Mouse (Mus musculus) myocyte (in vitro differentiated cells): ENCODE data around the gene Slc25a11.

Experiments used
- E2F4 ChIP-seq: IDR thresholded peaks from one replicate; pipeline ENCODE4 v1.6.1; 2011; ENCODE audit warnings: mild to moderate bottlenecking, control low read depth, moderate library complexity; ENCODE audit not compliant: insufficient read depth
- MAX ChIP-seq: IDR thresholded peaks from one replicate; pipeline ENCODE4 v1.6.1; 2011; ENCODE audit warnings: low read depth, mild to moderate bottlenecking, control low read depth
- MYOD1 ChIP-seq, 3 experiments: IDR thresholded peaks; one replicate each; pipeline ENCODE4 v1.6.1; 2011; ENCODE audit warnings: control low read depth in 2 of 3, low read depth in 2 of 3, mild to moderate bottlenecking in 2 of 3, moderate library complexity in 1 of 3; ENCODE audit not compliant: insufficient read length in 2 of 3, control insufficient read depth in 1 of 3
- MYOG ChIP-seq, 3 experiments: IDR thresholded peaks; one replicate each; pipeline ENCODE4 v1.6.1; 2011; ENCODE audit warnings: control low read depth in 2 of 3, low read depth in 2 of 3, mild to moderate bottlenecking in 2 of 3; ENCODE audit not compliant: insufficient read length in 2 of 3, control insufficient read depth in 1 of 3, insufficient read depth in 1 of 3
- POLR2A ChIP-seq: IDR thresholded peaks from one replicate; pipeline ENCODE4 v1.6.1; 2011; ENCODE audit warnings: low read depth, mild to moderate bottlenecking, control low read depth, moderate library complexity; ENCODE audit not compliant: insufficient read length
- POLR2AphosphoS2 ChIP-seq: IDR thresholded peaks from one replicate; pipeline ENCODE4 v1.6.1; 2011; ENCODE audit warnings: low read depth, control low read depth; ENCODE audit not compliant: insufficient read length
- SRF ChIP-seq: IDR thresholded peaks from one replicate; pipeline ENCODE4 v1.6.1; 2011; ENCODE audit warnings: low read depth; ENCODE audit not compliant: control insufficient read depth, insufficient read length
- TCF12 ChIP-seq: IDR thresholded peaks from one replicate; pipeline ENCODE4 v1.6.1; 2011; ENCODE audit warnings: mild to moderate bottlenecking, control low read depth; ENCODE audit not compliant: poor library complexity, insufficient read depth, severe bottlenecking
- USF1 ChIP-seq: IDR thresholded peaks from one replicate; pipeline ENCODE4 v1.6.1; 2011; ENCODE audit warnings: low read depth, mild to moderate bottlenecking, control low read depth, moderate library complexity

DNA sequence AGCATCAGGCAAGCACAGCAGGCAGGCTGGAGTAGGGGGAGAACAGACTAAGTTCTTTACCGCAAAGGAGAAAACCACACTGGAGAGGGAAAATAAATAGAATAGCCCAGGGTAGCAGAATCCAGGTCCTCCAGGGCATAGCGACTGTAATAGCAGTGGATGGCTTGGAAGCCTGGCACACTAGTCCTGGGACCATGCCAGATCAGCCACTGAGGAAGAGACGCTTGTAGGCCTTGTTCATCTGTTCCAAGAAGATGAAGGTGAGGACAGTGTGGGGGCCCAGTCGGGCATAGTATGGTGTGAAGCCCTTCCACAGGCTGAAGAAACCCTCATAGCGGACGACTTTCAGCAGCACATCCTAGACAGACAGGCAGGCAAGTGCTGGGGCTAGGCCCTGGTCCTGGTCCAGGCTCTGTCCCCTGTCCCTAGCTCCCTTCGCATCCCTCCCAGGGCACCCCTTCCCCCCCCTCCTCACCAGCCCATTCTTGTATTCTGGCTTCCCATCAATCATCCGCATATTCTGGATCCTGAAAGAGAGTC lies 2.6 kb downstream of the Slc25a11 start:
- no peak for TF ChIP-seq MAX
- no peak for TF ChIP-seq POLR2A
- no peak for TF ChIP-seq MYOD1 (IDR thresholded peaks at IDR 0.05; ENCODE audit: control insufficient read depth in 1 of 3, insufficient read length in 2 of 3, low read depth in 2 of 3)
- TF ChIP-seq TCF12 = no peak
- no peak for TF ChIP-seq USF1
- TF ChIP-seq MYOG (IDR thresholded peaks at IDR 0.05; ENCODE audit: control insufficient read depth in 1 of 3, insufficient read depth in 1 of 3, insufficient read length in 2 of 3, low read depth in 2 of 3) = no peak
- no peak for TF ChIP-seq SRF
- no peak for TF ChIP-seq E2F4
- no peak for TF ChIP-seq POLR2AphosphoS2
